In the genomic region with DNA sequence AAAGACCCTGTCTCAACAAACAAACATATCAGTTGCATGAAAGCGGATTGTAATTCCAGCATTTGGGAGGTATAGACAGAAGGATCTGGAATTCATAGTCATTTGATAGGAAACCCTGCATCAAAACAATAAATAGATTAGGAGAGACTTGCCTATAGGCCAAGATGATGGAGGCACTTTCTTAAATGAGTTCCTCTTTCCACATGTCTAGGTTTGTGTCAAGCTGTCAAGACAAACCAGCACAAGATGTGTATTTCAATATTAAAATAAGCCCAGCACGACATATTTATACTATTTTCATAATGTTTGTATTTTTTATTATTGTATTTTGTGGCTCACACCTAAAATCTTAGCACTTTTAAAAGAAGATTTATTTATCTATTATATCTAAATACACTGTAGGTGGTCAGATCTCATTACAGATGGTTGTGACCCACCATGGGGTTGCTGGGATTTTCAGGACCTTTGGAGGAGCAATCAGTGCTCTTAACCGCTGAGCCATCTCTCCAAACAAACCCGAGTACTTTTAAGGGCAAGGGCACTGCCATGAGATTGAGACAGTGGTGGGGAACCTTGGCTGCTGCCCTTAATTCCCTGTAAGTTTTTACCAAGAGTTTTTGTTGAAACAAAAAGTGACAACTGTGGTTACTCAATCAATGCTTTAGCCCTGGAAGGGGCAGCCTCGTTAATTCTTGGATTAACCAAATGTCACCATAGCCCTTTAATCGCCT, we compare ENCODE assay signal across 8 mouse cellular contexts. TPM values are rescaled to one million over a fixed set of nuclear protein-coding genes. Genes with fewer than 3 reads are reported as not detected.
DNase-seq lines count a peak whose midpoint lies in the region; ATAC-seq and TF ChIP-seq lines count a peak whose summit lies in the region.

No protein-coding gene starts in this region.

- H3K27me3 ChIP-seq in kidney, postnatal 0 days (ENCODE audit: insufficient read depth, low read length), result no peaks in the 10 kb centered on the region
- no peaks in the 10 kb centered on the region for H3K27me3 ChIP-seq in hindbrain, embryonic 16.5 days (replicated peaks; ENCODE audit: control insufficient read depth, insufficient read depth, low read length)
- H3K27me3 ChIP-seq in midbrain, postnatal 0 days (ENCODE audit: insufficient read depth, low read length), result no peaks in the 10 kb centered on the region

- H3K36me3 ChIP-seq in kidney, postnatal 0 days (ENCODE audit: insufficient read depth, low read length), result peaks cover 34% of the 10 kb centered on the region
- peaks cover 25% of the 10 kb centered on the region for H3K36me3 ChIP-seq in hindbrain, embryonic 16.5 days (ENCODE audit: control insufficient read depth, insufficient read depth, low read length)
- peaks cover 4% of the 10 kb centered on the region; the same call in 1 of the 2 replicates for H3K36me3 ChIP-seq in midbrain, postnatal 0 days (ENCODE audit: insufficient read depth, low read length)

- peak overlapping the region; percentile 56 for H3K4me2 ChIP-seq in kidney, postnatal 0 days (ENCODE audit: low read length)
- peak overlapping the region; percentile 89 for H3K4me2 ChIP-seq in hindbrain, embryonic 16.5 days (ENCODE audit: low read length)
- peak overlapping the region; percentile 81 for H3K4me2 ChIP-seq in midbrain, postnatal 0 days (ENCODE audit: low read depth, low read length, poor library complexity, severe bottlenecking)

- H3K9ac ChIP-seq in kidney, postnatal 0 days (ENCODE audit: low read depth, low read length), result peak overlapping the region; percentile 53; the same call in 1 of the 2 replicates
- peak overlapping the region; percentile 80; the same call in 1 of the 2 replicates for H3K9ac ChIP-seq in hindbrain, embryonic 16.5 days (ENCODE audit: low read depth, low read length)
- no peak overlapping the region for H3K9ac ChIP-seq in midbrain, postnatal 0 days (replicated peaks; ENCODE audit: low read length, poor library complexity, severe bottlenecking)

- peak overlapping the region; percentile 94 for H3K27ac ChIP-seq in kidney, postnatal 0 days
- H3K27ac ChIP-seq in bone marrow macrophage, adult 2 months (ENCODE audit: insufficient read depth, low read depth, low read length), result peak overlapping the region; percentile 71
- peak overlapping the region; percentile 86 for H3K27ac ChIP-seq in hindbrain, embryonic 16.5 days (ENCODE audit: low read depth, low read length)
- H3K27ac ChIP-seq in midbrain, postnatal 0 days (ENCODE audit: low read depth, low read length), result peak overlapping the region; percentile 84

- no peaks in the 10 kb centered on the region for H3K9me3 ChIP-seq in kidney, postnatal 0 days (replicated peaks; ENCODE audit: low read length)
- H3K9me3 ChIP-seq in hindbrain, embryonic 16.5 days (ENCODE audit: control insufficient read depth, low read length), result no peaks in the 10 kb centered on the region
- no peaks in the 10 kb centered on the region for H3K9me3 ChIP-seq in midbrain, postnatal 0 days (ENCODE audit: low read length)

- peak overlapping the region; percentile 68 for H3K4me3 ChIP-seq in kidney, postnatal 0 days (replicated peaks; ENCODE audit: low read depth, low read length)
- peak overlapping the region; percentile 81 for H3K4me3 ChIP-seq in bone marrow macrophage, adult 2 months (ENCODE audit: insufficient read depth, low read length)
- H3K4me3 ChIP-seq in hindbrain, embryonic 16.5 days (ENCODE audit: low read length), result peak overlapping the region; percentile 79
- H3K4me3 ChIP-seq in midbrain, postnatal 0 days (ENCODE audit: low read depth, low read length), result peak overlapping the region; percentile 59

- peak; percentile 23 for ATAC-seq in kidney, postnatal 0 days (replicated peaks; ENCODE audit: low FRiP score, low read depth)
- peak; percentile 55 for ATAC-seq in hindbrain, embryonic 16.5 days
- ATAC-seq in midbrain, postnatal 0 days (ENCODE audit: low FRiP score), result peak; percentile 51

- no peak for DNase-seq in kidney, postnatal 0 days (ENCODE audit: low spot score)
- no peak for DNase-seq in kidney, adult 9 months
- DNase-seq in midbrain, postnatal 0 days (ENCODE audit: low spot score), result no peak
- DNase-seq in embryo, embryonic 9.5 days (ENCODE audit: extremely low spot score), result no peak
- no peak for DNase-seq in thymus, postnatal 4 days
- no peak for DNase-seq in thymus, postnatal 36 days

- WGBS in kidney, postnatal 0 days, result 24% methylated on average over 6 of the region's 6 CpGs
- 22% methylated on average over 6 of the region's 6 CpGs for WGBS in hindbrain, embryonic 16.5 days
- WGBS in midbrain, postnatal 0 days, result 25% methylated on average over 6 of the region's 6 CpGs

- peaks cover 11% of the 10 kb centered on the region; the same call in 1 of the 2 replicates for H3K4me1 ChIP-seq in kidney, postnatal 0 days (replicated peaks; ENCODE audit: insufficient read depth, low read length)
- peaks cover 11% of the 10 kb centered on the region for H3K4me1 ChIP-seq in bone marrow macrophage, adult 2 months (ENCODE audit: control insufficient read depth, insufficient read depth, low read length)
- H3K4me1 ChIP-seq in hindbrain, embryonic 16.5 days (ENCODE audit: control insufficient read depth, insufficient read depth, low read depth, low read length), result peaks cover 16% of the 10 kb centered on the region
- peaks cover 7% of the 10 kb centered on the region; the same call in 1 of the 2 replicates for H3K4me1 ChIP-seq in midbrain, postnatal 0 days (ENCODE audit: insufficient read depth, low read length)

- TF ChIP-seq POLR2A in bone marrow macrophage, adult 2 months (IDR thresholded peaks at IDR 0.05; ENCODE audit: borderline replicate concordance, low read depth, low read length), result no peak

- no peak for TF ChIP-seq CTCF in kidney, postnatal 0 days (IDR thresholded peaks at IDR 0.05; ENCODE audit: low read depth)
- TF ChIP-seq CTCF in bone marrow macrophage, adult 2 months (IDR thresholded peaks at IDR 0.05; ENCODE audit: low read depth, low read length), result no peak
- no peak for TF ChIP-seq CTCF in midbrain, postnatal 0 days (IDR thresholded peaks at IDR 0.05)

RNA-seq across cellular contexts. Expression of gene Rps9, which starts 0.5 kb away (rescaled TPM):
- polyA plus RNA-seq in kidney, postnatal 0 days (2015; fragmentation: Nextera tagmentation; extraction: Ambion mirVana), result 1,586 and 1,624 TPM in 2 replicates
- polyA plus RNA-seq in bone marrow macrophage, adult 2 months (2012; ENCODE audit: insufficient read depth, insufficient read length, missing spikeins), result 1,730 and 1,840 TPM in 2 replicates
- polyA plus RNA-seq in hindbrain, embryonic 16.5 days (2015; fragmentation: Nextera tagmentation; extraction: Ambion mirVana), result 675 and 689 TPM in 2 replicates
- 733 and 742 TPM in 2 replicates for total RNA-seq in midbrain, postnatal 0 days (2014; rRNA removed)
- polyA plus RNA-seq in midbrain, postnatal 0 days (2015; fragmentation: Nextera tagmentation; extraction: Ambion mirVana), result 638 and 663 TPM in 2 replicates

RNA-seq across cellular contexts. Expression of gene Mboat7, which starts 10.0 kb away (rescaled TPM):
- polyA plus RNA-seq in kidney, postnatal 0 days (2015; fragmentation: Nextera tagmentation; extraction: Ambion mirVana), result 55.2 and 60.0 TPM in 2 replicates
- 79.5 and 93.8 TPM in 2 replicates for polyA plus RNA-seq in bone marrow macrophage, adult 2 months (2012; ENCODE audit: insufficient read depth, insufficient read length, missing spikeins)
- polyA plus RNA-seq in hindbrain, embryonic 16.5 days (2015; fragmentation: Nextera tagmentation; extraction: Ambion mirVana), result 124 and 127 TPM in 2 replicates
- total RNA-seq in midbrain, postnatal 0 days (2014; rRNA removed), result 219 and 252 TPM in 2 replicates
- 134 and 141 TPM in 2 replicates for polyA plus RNA-seq in midbrain, postnatal 0 days (2015; fragmentation: Nextera tagmentation; extraction: Ambion mirVana)

RNA-seq across cellular contexts. Expression of gene Tsen34, which starts 10.7 kb away (rescaled TPM):
- polyA plus RNA-seq in kidney, postnatal 0 days (2015; fragmentation: Nextera tagmentation; extraction: Ambion mirVana), result 228 and 235 TPM in 2 replicates
- 56.5 and 59.4 TPM in 2 replicates for polyA plus RNA-seq in bone marrow macrophage, adult 2 months (2012; ENCODE audit: insufficient read depth, insufficient read length, missing spikeins)
- polyA plus RNA-seq in hindbrain, embryonic 16.5 days (2015; fragmentation: Nextera tagmentation; extraction: Ambion mirVana), result 282 and 308 TPM in 2 replicates
- total RNA-seq in midbrain, postnatal 0 days (2014; rRNA removed), result 329 and 396 TPM in 2 replicates
- 260 and 263 TPM in 2 replicates for polyA plus RNA-seq in midbrain, postnatal 0 days (2015; fragmentation: Nextera tagmentation; extraction: Ambion mirVana)

RNA-seq across cellular contexts. Expression of gene Pirb, which starts 16.9 kb away (rescaled TPM):
- polyA plus RNA-seq in kidney, postnatal 0 days (2015; fragmentation: Nextera tagmentation; extraction: Ambion mirVana), result 1.3 and 1.4 TPM in 2 replicates
- polyA plus RNA-seq in bone marrow macrophage, adult 2 months (2012; ENCODE audit: insufficient read depth, insufficient read length, missing spikeins), result 642 and 647 TPM in 2 replicates
- 0.21 and 0.50 TPM in 2 replicates for polyA plus RNA-seq in hindbrain, embryonic 16.5 days (2015; fragmentation: Nextera tagmentation; extraction: Ambion mirVana)
- total RNA-seq in midbrain, postnatal 0 days (2014; rRNA removed), result 0.28 and 0.93 TPM in 2 replicates
- polyA plus RNA-seq in midbrain, postnatal 0 days (2015; fragmentation: Nextera tagmentation; extraction: Ambion mirVana), result 0.38 and 0.49 TPM in 2 replicates

RNA-seq across cellular contexts. Expression of gene Tmc4, which starts 26.0 kb away (rescaled TPM):
- 27.9 and 28.1 TPM in 2 replicates for polyA plus RNA-seq in kidney, postnatal 0 days (2015; fragmentation: Nextera tagmentation; extraction: Ambion mirVana)
- polyA plus RNA-seq in bone marrow macrophage, adult 2 months (2012; ENCODE audit: insufficient read depth, insufficient read length, missing spikeins), result 5.8 and 8.3 TPM in 2 replicates
- 3.8 and 4.6 TPM in 2 replicates for polyA plus RNA-seq in hindbrain, embryonic 16.5 days (2015; fragmentation: Nextera tagmentation; extraction: Ambion mirVana)
- 4.0 and 8.2 TPM in 2 replicates for total RNA-seq in midbrain, postnatal 0 days (2014; rRNA removed)
- polyA plus RNA-seq in midbrain, postnatal 0 days (2015; fragmentation: Nextera tagmentation; extraction: Ambion mirVana), result 3.7 and 4.2 TPM in 2 replicates
